Mouse (Mus musculus): ENCODE results near the gene Nudt3.

GRCm38 (mm10) chr17:27600286-27600685, 23.0 kb downstream of the Nudt3 start:
- TF ChIP-seq CTCF (IDR thresholded peaks at IDR 0.05) (no peak), EP300 (IDR thresholded peaks at IDR 0.05) (no peak)
